Mouse (Mus musculus): ENCODE results near the gene Rab3ip. TPM values are rescaled to one million over a fixed set of nuclear protein-coding genes. Genes with fewer than 3 reads are reported as not detected.

Gene Rab3ip
- polyA plus RNA-seq, 1 experiment from 2014 or later: 45.7 TPM

DNA sequence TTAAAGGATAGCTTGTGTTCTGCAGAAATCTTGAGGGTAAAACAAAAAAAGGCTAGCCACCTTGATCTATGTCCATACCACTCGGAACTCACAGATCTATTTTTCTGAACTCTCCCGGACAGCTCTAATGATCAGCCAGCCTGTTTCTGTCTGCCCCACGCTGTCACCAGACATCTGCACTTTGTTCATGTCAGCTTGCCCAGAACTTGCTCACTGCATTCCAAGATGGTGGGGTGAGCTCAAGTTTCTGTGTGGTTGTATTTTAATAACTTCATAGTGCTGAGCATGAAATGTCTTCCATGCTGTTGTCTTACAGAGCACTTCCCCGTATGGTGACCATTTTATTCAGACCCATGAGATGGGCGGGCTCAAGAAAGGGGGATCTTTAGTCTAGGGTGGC lies 14.7 kb upstream of the Rab3ip start:
- 75% methylated on average over 5 of the region's 5 CpGs for WGBS
- no peak for ATAC-seq (replicated peaks; ENCODE audit: low FRiP score)
- H3K9me3 ChIP-seq (ENCODE audit: control insufficient read depth, low read length): no peaks in the 10 kb centered on the region
- H3K4me3 ChIP-seq (ENCODE audit: low read depth, low read length): no peak overlapping the region
- DNase-seq (ENCODE audit: low spot score): no peak
- H3K4me1 ChIP-seq (replicated peaks; ENCODE audit: control insufficient read depth, insufficient read depth, low read length): no peaks in the 10 kb centered on the region
- H3K9ac ChIP-seq (ENCODE audit: low read length): no peak overlapping the region
- no peak overlapping the region for H3K4me2 ChIP-seq (ENCODE audit: low read depth, low read length, severe bottlenecking)
- H3K27me3 ChIP-seq (ENCODE audit: control insufficient read depth, insufficient read depth, low read length): no peaks in the 10 kb centered on the region
- H3K27ac ChIP-seq (ENCODE audit: low read depth, low read length): no peak overlapping the region
- H3K36me3 ChIP-seq (ENCODE audit: control insufficient read depth, insufficient read depth, low read length): no peaks in the 10 kb centered on the region

DNA sequence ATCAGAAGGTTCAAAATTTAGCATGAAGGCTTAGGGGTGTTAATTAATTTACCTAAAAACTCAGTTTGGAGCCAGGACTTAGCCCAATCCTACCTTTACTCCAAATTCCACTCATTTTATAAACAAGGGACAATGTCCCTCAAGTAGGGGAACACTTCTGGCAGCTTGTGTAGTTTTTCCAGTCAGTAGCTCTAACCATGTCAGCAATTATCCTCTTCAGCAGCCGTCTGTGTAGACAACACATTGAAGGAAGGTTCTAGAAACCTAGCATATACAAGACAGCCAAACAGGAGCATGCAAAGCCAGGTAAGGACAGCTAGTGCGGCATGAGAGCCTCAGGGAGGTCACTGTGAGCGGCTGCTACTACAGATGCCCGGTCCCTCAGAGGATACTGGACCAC lies 14.0 kb upstream of the Rab3ip start:
- Histone ChIP-seq H3K4me2 (ENCODE audit: low read depth, low read length, severe bottlenecking) (no peak overlapping the region), H3K9me3 (ENCODE audit: control insufficient read depth, low read length) (no peaks in the 10 kb centered on the region), H3K36me3 (ENCODE audit: control insufficient read depth, insufficient read depth, low read length) (no peaks in the 10 kb centered on the region), H3K4me3 (ENCODE audit: low read depth, low read length) (no peak overlapping the region), H3K27me3 (ENCODE audit: control insufficient read depth, insufficient read depth, low read length) (no peaks in the 10 kb centered on the region), H3K4me1 (replicated peaks; ENCODE audit: control insufficient read depth, insufficient read depth, low read length) (no peaks in the 10 kb centered on the region), H3K27ac (ENCODE audit: low read depth, low read length) (no peak overlapping the region), H3K9ac (ENCODE audit: low read length) (no peak overlapping the region)
- WGBS: 94% methylated on average over 4 of the region's 4 CpGs
- ATAC-seq (replicated peaks; ENCODE audit: low FRiP score) (no peak), DNase-seq (ENCODE audit: low spot score) (no peak)

DNA sequence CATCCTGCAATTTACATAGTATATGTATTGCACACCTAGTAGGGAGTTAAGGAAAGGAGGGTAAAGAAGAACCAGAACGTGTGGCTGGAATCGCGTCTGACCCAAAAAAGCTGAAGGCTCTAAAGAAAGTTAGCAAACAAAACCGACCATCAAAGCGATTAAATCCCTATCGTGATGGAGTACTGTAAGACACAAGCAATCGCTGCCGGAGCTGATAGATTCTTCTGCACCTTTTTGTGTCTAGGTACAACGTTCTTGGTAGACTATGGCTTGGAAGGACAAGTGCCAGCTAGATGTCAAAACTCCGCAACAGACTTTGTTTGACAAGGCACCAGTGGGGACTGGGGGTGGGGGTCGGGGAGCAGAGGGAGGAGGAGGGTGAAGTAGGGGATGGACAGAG lies 13.5 kb upstream of the Rab3ip start:
- 85% methylated on average over 11 of the region's 11 CpGs for WGBS
- Histone ChIP-seq H3K27ac (ENCODE audit: low read depth, low read length) (no peak overlapping the region), H3K4me2 (ENCODE audit: low read depth, low read length, severe bottlenecking) (no peak overlapping the region), H3K9ac (ENCODE audit: low read length) (no peak overlapping the region), H3K27me3 (ENCODE audit: control insufficient read depth, insufficient read depth, low read length) (no peaks in the 10 kb centered on the region), H3K4me1 (replicated peaks; ENCODE audit: control insufficient read depth, insufficient read depth, low read length) (no peaks in the 10 kb centered on the region), H3K9me3 (ENCODE audit: control insufficient read depth, low read length) (no peaks in the 10 kb centered on the region), H3K36me3 (ENCODE audit: control insufficient read depth, insufficient read depth, low read length) (no peaks in the 10 kb centered on the region), H3K4me3 (ENCODE audit: low read depth, low read length) (no peak overlapping the region)
- DNase-seq (ENCODE audit: low spot score) (no peak), ATAC-seq (replicated peaks; ENCODE audit: low FRiP score) (no peak)

DNA sequence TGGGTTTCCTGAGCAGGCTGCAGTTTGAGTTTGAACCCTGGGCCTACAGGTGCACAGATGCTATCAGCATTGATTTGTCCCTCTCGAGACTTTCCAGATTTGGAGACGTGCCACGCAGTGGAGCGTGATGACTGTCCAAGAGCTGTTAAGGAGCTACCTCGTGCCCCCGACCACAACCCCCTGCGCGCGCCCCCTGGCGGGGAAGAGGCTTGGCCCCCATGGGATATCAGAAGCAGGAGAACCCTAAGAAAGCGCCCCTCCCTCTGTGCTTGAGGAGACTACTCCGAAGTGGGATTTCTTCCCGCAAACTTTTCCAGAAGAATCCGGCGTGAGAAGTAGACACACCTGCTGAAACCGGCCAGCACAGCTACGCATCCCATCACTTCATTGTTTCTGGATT lies 12.2 kb upstream of the Rab3ip start:
- H3K27ac ChIP-seq (ENCODE audit: low read depth, low read length): no peak overlapping the region
- H3K4me1 ChIP-seq (replicated peaks; ENCODE audit: control insufficient read depth, insufficient read depth, low read length): no peaks in the 10 kb centered on the region
- 63% methylated on average over 17 of the region's 17 CpGs for WGBS
- H3K9me3 ChIP-seq (ENCODE audit: control insufficient read depth, low read length): no peaks in the 10 kb centered on the region
- no peak for DNase-seq (ENCODE audit: low spot score)
- ATAC-seq (replicated peaks; ENCODE audit: low FRiP score): no peak
- no peak overlapping the region for H3K9ac ChIP-seq (ENCODE audit: low read length)
- H3K4me3 ChIP-seq (ENCODE audit: low read depth, low read length): no peak overlapping the region
- no peaks in the 10 kb centered on the region for H3K36me3 ChIP-seq (ENCODE audit: control insufficient read depth, insufficient read depth, low read length)
- H3K4me2 ChIP-seq (ENCODE audit: low read depth, low read length, severe bottlenecking): no peak overlapping the region
- H3K27me3 ChIP-seq (ENCODE audit: control insufficient read depth, insufficient read depth, low read length): no peaks in the 10 kb centered on the region

GRCm38 (mm10) chr10:116962152-116962551 lies 11.6 kb upstream of the Rab3ip start:
- no peak for ATAC-seq (replicated peaks; ENCODE audit: low FRiP score)
- Histone ChIP-seq H3K4me1 (replicated peaks; ENCODE audit: control insufficient read depth, insufficient read depth, low read length) (no peaks in the 10 kb centered on the region), H3K9me3 (ENCODE audit: control insufficient read depth, low read length) (no peaks in the 10 kb centered on the region), H3K27me3 (ENCODE audit: control insufficient read depth, insufficient read depth, low read length) (no peaks in the 10 kb centered on the region), H3K9ac (ENCODE audit: low read length) (no peak overlapping the region), H3K27ac (ENCODE audit: low read depth, low read length) (no peak overlapping the region), H3K4me2 (ENCODE audit: low read depth, low read length, severe bottlenecking) (no peak overlapping the region), H3K36me3 (ENCODE audit: control insufficient read depth, insufficient read depth, low read length) (no peaks in the 10 kb centered on the region), H3K4me3 (ENCODE audit: low read depth, low read length) (no peak overlapping the region)
- no peak for DNase-seq (ENCODE audit: low spot score)
- 84% methylated on average over 14 of the region's 14 CpGs for WGBS

GRCm38 (mm10) chr10:116957867-116958551 lies 7.4 kb upstream of the Rab3ip start:
- Histone ChIP-seq H3K36me3 (ENCODE audit: control insufficient read depth, insufficient read depth, low read length) (no peaks in the 10 kb centered on the region), H3K4me1 (replicated peaks; ENCODE audit: control insufficient read depth, insufficient read depth, low read length) (no peaks in the 10 kb centered on the region), H3K27me3 (ENCODE audit: control insufficient read depth, insufficient read depth, low read length) (no peaks in the 10 kb centered on the region), H3K4me2 (ENCODE audit: low read depth, low read length, severe bottlenecking) (no peak overlapping the region), H3K9me3 (ENCODE audit: control insufficient read depth, low read length) (no peaks in the 10 kb centered on the region), H3K9ac (ENCODE audit: low read length) (no peak overlapping the region), H3K27ac (ENCODE audit: low read depth, low read length) (no peak overlapping the region), H3K4me3 (ENCODE audit: low read depth, low read length) (no peak overlapping the region)
- ATAC-seq (replicated peaks; ENCODE audit: low FRiP score): no peak
- WGBS: 70% methylated on average over 5 of the region's 5 CpGs
- DNase-seq (ENCODE audit: low spot score): no peak

- no peak overlapping the region for H3K27ac ChIP-seq (ENCODE audit: low read depth, low read length)
- no peak overlapping the region for H3K4me3 ChIP-seq (ENCODE audit: low read depth, low read length)
- H3K9ac ChIP-seq (ENCODE audit: low read length): no peak overlapping the region
- H3K36me3 ChIP-seq (ENCODE audit: control insufficient read depth, insufficient read depth, low read length): no peaks in the 10 kb centered on the region
- DNase-seq (ENCODE audit: low spot score): no peak
- no peaks in the 10 kb centered on the region for H3K27me3 ChIP-seq (ENCODE audit: control insufficient read depth, insufficient read depth, low read length)
- H3K4me2 ChIP-seq (ENCODE audit: low read depth, low read length, severe bottlenecking): no peak overlapping the region
- H3K9me3 ChIP-seq (ENCODE audit: control insufficient read depth, low read length): no peaks in the 10 kb centered on the region
- H3K4me1 ChIP-seq (replicated peaks; ENCODE audit: control insufficient read depth, insufficient read depth, low read length): no peaks in the 10 kb centered on the region
- WGBS: 92% methylated on average over 11 of the region's 11 CpGs
- no peak for ATAC-seq (replicated peaks; ENCODE audit: low FRiP score)
Measured at GRCm38 (mm10) chr10:116956483-116957158, 6.1 kb upstream of the Rab3ip start.

DNA sequence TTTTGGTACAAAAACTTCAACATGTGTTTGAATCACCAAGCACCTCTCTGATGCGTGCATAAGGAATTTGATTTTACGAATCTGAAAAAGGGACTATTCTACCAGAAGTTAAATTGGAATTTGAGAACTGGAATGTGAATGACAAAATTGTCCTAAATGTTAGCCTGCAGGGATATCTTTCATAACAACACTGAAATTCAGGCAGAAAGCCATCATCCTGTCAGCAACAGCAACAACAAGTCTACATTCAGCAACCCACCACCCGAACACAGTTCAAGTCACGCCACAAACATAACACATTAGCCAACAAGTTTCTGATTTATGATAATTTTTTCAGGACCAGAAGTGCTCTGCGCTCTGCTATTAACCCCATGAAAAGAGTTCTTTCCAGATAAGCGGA lies 4.6 kb upstream of the Rab3ip start:
- no peaks in the 10 kb centered on the region for H3K4me1 ChIP-seq (replicated peaks; ENCODE audit: control insufficient read depth, insufficient read depth, low read length)
- no peaks in the 10 kb centered on the region for H3K27me3 ChIP-seq (ENCODE audit: control insufficient read depth, insufficient read depth, low read length)
- no peaks in the 10 kb centered on the region for H3K36me3 ChIP-seq (ENCODE audit: control insufficient read depth, insufficient read depth, low read length)

DNA sequence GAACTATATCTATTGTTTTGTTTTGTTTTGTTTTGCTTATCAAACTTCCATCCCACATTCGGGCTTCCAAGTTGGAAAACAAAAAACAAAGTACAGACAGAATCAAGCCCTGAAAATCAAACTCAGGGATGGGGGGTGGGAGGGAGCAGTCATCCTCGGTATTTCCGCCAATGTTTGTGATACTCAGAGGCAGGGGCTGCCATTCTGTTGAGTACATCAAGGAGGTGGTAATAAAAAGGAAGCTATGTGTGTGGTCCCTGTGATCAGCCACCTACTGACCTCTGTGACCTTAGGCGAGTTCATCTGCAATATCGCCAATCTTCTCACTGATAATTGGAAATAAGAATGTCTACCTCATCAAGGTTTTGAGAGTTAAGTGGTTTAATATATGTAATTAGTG lies 317 bp upstream of the Rab3ip start:
- H3K36me3 ChIP-seq (ENCODE audit: control insufficient read depth, insufficient read depth, low read length): no peaks in the 10 kb centered on the region
- H3K27ac ChIP-seq (ENCODE audit: low read depth, low read length): no peak overlapping the region
- H3K4me1 ChIP-seq (replicated peaks; ENCODE audit: control insufficient read depth, insufficient read depth, low read length): no peaks in the 10 kb centered on the region
- no peak for ATAC-seq (replicated peaks; ENCODE audit: low FRiP score)
- H3K9me3 ChIP-seq (ENCODE audit: control insufficient read depth, low read length): no peaks in the 10 kb centered on the region
- DNase-seq (ENCODE audit: low spot score): no peak
- 34% methylated on average over 5 of the region's 5 CpGs for WGBS
- H3K9ac ChIP-seq (ENCODE audit: low read length): no peak overlapping the region
- no peaks in the 10 kb centered on the region for H3K27me3 ChIP-seq (ENCODE audit: control insufficient read depth, insufficient read depth, low read length)
- peak overlapping the region; percentile 43; the same call in 1 of the 2 replicates for H3K4me2 ChIP-seq (ENCODE audit: low read depth, low read length, severe bottlenecking)
- peak overlapping the region; percentile 86 for H3K4me3 ChIP-seq (ENCODE audit: low read depth, low read length)

More for the DNA sequence above, 4.6 kb upstream of the Rab3ip start:
- DNase-seq (ENCODE audit: low spot score) (no peak), ATAC-seq (replicated peaks; ENCODE audit: low FRiP score) (no peak)
- WGBS: 93% methylated on average over 6 of the region's 6 CpGs
- no peaks in the 10 kb centered on the region for H3K9me3 ChIP-seq (ENCODE audit: control insufficient read depth, low read length)
- H3K4me2 ChIP-seq (ENCODE audit: low read depth, low read length, severe bottlenecking): no peak overlapping the region
- no peak overlapping the region for H3K27ac ChIP-seq (ENCODE audit: low read depth, low read length)
- no peak overlapping the region for H3K9ac ChIP-seq (ENCODE audit: low read length)
- H3K4me3 ChIP-seq (ENCODE audit: low read depth, low read length): no peak overlapping the region
